Mouse (Mus musculus) activated CD4-positive, CD25-positive, alpha-beta regulatory T cell (primary cell): ENCODE results near the gene Smtn. TPM values are rescaled to one million over a fixed set of nuclear protein-coding genes. Genes with fewer than 3 reads are reported as not detected.

Experiments used
- polyA plus RNA-seq, 2 experiments: library from polyadenylated mRNA; unstranded; fragments of 100-300 nt; shearing (Covaris generic); gene quantifications; one replicate each; pipeline ENCODE4 v1.2.1; 2017

The Smtn gene
- 1 to 10 TPM; 4.5 to 4.7 TPM for polyA plus RNA-seq

GRCm38 (mm10) chr11:3540451-3541085 lies at the start of gene Smtn:
Gene Smtn, minus strand, starts transcription at chr11:3540612.

DNA sequence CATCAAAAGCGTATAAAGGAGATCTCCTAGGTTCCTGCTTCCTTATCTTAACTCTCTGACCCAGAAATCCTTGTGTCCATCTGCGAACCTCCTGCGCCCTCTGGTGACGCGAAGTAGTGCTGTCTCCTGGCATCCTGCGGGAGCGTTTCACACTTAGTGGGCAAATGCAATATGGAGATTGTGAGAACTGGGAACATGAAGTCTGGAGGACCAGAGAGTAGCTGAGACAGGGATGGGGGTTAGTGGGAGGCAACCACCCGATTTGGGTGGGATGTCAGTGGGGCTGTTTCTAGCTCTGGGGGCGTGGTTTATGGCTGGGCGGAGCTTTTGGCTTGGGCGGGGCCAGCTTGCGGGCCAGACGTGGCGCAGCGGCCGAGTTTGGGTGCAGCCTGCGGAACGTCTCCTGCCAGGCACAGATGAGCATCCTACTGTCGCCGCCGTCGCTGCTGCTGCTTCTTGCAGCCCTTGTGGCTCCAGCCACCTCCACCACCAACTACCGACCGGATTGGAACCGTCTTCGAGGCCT lies 25.8 kb downstream of the Smtn start, which contains the start of gene Selenom:
Selenom (plus strand) TSS at position 156 of the 526 bp plus-strand sequence.

GRCm38 (mm10) chr11:3487952-3488570 lies 52.4 kb downstream of the Smtn start, which contains the start of gene Pla2g3:
Gene Pla2g3, plus strand, starts transcription at chr11:3488284.

Other genes starting within 250 kb of the Smtn start
- 100 to 1,000 TPM in 1 of 2 experiments, 10 to 100 TPM in 1; 65.7 to 246 TPM for gene Pik3ip1, start 210.2 kb downstream of the Smtn start, polyA plus RNA-seq
- 10 to 100 TPM; 86.8 to 87.2 TPM for gene Limk2, start 131.4 kb downstream of the Smtn start, polyA plus RNA-seq
- gene Rnf185, start 88.2 kb downstream of the Smtn start, polyA plus RNA-seq, result 10 to 100 TPM; 21.1 to 21.4 TPM
- gene Pla2g3, start 52.3 kb downstream of the Smtn start, polyA plus RNA-seq, result under 1 TPM in 1 of 2 experiments, not detected in 1; 0.06 TPM
- under 1 TPM in 1 of 2 experiments, not detected in 1; 0.12 TPM for gene Inpp5j, start 35.8 kb downstream of the Smtn start, polyA plus RNA-seq
- gene Selenom, start 25.9 kb downstream of the Smtn start, polyA plus RNA-seq, result 1 to 10 TPM; 3.5 to 5.8 TPM
- gene Morc2a, start 108.6 kb upstream of the Smtn start, polyA plus RNA-seq, result 10 to 100 TPM; 18.3 to 19.7 TPM